Mouse (Mus musculus) embryonic fibroblast, embryonic 13.5 days (primary cell): ENCODE measurements around the gene Cnksr1.

Source experiments
- CTCF ChIP-seq: IDR thresholded peaks from 2 replicates; pipeline ENCODE4 v1.5.1; 2011; ENCODE audit warnings: mild to moderate bottlenecking, control low read depth, low read length, moderate library complexity, borderline replicate concordance; ENCODE audit not compliant: insufficient read depth
- POLR2A ChIP-seq: IDR thresholded peaks from 2 replicates; pipeline ENCODE4 v1.6.1; 2011; ENCODE audit warnings: low read depth, mild to moderate bottlenecking, control low read depth, low read length, moderate library complexity

DNA sequence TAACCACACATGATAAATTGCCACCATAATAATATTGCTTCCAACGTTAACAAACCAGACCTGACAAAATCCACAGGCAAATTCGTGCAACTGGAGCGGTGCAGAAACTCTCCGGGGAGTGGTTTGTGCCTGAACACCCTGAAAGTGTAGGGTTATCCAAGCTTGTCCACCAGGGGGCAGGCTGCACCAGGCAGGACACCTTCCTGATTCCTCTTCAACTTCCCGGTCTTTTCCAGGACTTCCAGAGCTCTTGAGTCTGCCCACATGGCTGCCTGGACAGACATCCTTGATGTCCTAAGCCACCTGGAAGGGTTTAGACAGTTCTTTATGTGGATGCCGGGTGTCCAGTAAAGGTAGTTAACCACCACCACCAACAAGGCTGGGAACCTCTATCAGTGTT is 25.0 kb upstream of the Cnksr1 start:
- peak; percentile 80; the same call in 1 of the 2 replicates for TF ChIP-seq CTCF
- TF ChIP-seq POLR2A: no peak
